Mouse (Mus musculus) layer of hippocampus, adult 18-20 months (tissue): ENCODE measurements at regions not wholly inside any gene's neighbourhood (a gene's known extent, or its start where the extent isn't known, plus 50 kb on each side); places are given as distances from the start of the nearest gene placed in this dataset.
A peak's percentile ranks its signal among the peaks of the same experiment; 100 is the strongest.

Experiments used
- DNase-seq, 2 experiments: peaks; one replicate each; pipeline ENCODE4 v3.0.0; 2022; ENCODE audit warnings: low spot score in 2 of 2

DNA sequence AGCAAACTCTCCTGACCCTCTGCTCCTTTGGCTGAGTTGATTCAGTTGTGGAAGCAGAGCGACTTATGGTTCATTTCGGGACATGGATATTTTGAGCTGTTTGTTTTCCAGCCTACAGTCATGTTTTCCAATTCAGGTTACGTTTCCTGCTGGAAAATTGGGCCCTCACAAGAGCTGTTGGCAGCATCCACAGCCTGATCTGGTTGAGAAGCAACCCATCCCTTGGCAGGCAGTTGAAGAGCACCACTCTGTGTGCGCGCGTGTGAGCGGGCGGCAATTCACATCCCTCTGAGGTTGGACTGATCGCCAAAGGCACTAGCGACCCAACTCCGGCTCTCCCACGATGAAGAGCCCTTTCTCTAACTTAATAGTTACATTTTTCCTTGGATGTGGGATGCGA is 457.1 kb downstream of the Tmem38b start:
- DNase-seq = peak; percentile 20 to 47

DNA sequence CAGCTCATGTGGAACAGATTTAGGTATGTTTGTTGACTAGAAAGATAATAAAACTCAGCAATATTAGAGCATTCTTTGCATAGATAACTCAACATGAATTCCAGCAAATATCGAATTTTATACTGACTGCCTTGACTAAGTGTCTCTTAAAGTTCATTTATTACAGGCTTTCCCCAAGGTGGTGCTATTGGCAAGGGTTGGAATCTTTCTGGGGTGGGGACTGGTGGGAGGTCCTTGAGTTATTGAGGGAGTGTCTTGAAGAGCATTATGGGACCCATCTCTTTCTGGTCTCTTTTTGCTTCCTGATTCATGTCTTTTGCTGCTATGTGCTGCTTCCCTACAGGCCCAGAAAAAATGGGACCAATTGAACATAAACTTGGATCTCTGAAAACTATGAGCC is 488.0 kb downstream of the Tmem38b start:
- no peak for DNase-seq

DNA sequence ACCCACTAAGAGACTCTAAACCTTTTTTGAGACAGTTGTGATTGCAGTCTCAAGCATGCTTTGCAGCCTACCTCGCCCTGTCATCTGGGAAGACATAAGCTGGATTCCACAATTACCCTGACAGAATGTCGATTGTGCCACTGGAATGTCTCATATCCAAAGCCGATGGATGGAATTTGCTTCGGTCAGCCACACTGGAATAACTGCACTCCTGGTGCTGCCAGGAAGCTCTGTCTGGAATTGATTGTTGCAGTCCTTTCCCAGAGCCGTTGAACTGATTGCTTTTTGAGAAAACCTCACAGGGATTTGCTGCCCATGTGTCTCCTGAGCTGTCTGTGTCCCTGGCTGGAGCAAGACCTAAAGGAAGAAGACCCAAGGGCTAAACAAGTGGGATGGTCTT is 499.0 kb downstream of the Tmem38b start:
- no peak for DNase-seq

DNA sequence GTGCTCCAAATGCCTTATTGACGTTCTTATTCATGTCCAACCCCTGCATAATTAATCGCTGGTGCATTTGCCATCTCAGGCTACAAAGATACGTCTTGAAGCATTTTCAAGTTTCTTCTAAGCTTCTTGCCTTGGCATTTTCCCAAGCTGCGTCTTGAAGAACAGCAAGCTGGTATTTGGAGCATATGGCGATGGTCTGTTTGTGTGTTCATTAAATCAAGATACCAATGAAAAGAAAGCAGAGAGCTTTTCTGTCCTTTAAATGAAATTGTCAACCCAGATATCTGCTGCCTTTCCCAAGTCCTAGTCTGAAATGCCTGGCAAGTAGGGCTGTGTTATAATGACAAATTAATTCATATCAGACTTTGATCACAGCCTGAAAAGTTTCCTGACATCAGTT is 502.4 kb downstream of the Tmem38b start:
- peak; percentile 50 to 81 for DNase-seq

DNA sequence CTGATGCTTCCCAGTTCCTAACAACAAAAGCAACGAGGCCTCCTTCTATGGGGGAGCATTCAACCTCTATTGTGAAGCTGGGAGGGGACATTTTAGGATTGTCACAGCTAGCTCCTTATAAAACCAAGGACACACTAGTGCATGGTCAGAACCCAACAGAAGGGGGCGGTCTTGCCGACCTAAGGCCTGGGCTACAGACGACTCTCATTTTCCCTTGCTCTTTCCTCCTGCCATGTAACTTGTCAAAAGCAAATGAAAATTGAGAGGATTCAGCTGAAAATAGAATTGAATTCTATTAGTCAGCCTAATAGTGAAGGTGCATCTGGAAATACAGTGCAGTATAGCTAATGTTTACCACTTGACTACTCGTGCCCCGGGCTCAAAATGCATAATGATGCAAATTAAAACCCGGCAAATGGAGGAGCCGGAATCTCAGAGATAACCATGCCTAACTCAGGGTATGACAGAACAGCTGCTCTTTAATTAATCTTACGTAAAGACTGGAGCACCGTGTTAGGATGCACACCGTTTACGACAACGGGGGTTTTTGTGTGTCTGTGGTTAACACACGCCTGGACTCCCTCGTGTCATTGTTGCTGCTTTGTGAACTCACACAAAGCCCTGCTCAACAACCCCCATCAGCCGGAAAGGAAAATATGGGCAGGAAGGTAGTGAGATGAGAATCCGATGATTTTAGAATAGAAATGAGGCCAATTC is 503.0 kb downstream of the Tmem38b start:
- peak in 1 of 2 experiments; percentile 36 for DNase-seq

DNA sequence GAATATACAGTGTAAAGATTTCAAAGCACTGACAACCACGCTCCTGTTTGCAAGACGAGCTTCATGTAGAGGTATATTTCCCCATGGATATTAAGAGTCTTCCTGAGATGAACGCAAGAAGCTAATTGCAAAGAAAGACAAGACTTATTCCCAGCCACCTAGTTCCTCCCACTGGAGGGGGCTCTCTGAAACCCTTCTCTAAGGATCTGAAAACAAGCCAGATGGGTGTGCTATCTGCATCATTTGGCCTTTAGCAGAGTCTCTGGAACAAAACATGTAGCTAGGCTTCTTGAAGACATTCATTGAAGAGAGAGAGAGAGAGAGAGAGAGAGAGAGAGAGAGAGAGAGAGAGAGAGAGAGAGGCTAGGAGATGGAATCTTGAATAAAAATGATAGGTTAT is 504.8 kb downstream of the Tmem38b start:
- DNase-seq = no peak

DNA sequence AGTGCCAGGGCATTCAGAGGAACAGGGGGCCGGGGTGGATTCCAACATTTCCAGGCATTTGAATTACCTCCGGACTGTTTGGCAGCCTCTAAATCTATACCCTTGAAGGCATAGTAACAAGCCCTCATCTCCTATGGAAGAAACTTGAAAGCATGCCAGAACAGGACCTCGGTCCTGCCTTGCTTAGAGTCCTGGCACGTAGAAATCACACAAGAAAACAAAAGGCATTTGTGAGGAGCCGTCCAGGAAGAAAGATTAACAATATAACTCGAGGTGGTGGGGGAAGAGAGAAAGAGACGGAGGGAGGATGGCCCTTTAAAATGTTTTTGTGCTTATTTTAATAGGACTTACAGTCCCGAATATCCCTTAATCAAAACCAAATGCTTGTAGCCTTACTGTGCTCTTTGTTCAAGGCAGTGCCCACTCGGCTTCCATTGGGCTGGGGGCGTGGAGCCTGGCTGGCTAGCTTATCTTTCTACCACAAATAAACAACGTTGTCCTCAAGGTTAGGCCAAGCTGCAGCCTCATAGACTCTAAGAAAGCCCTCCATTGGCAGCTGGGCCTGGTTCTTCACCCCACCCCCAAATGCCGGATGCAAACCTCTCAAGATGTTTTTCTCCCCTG is 505.9 kb downstream of the Tmem38b start:
- DNase-seq = no peak

DNA sequence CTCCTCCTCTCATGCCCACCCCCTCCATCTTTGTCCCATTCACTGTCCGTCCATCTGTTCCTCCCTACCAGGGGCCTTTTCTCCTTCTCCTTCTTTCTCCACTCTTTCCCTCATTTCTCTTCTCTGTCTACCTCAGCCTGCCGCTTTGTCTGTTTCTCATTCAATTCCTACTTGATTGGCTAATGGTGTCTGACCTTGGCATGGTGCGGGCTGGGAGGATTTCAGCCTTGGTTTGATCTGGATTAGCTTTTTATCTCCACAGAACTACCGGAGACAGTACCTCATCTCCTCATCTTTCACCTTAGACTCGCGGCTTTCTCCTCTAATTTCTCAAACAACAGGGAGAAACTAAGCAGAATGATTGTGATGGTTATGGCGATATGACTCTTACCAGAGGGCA is 506.4 kb downstream of the Tmem38b start:
- no peak for DNase-seq

DNA sequence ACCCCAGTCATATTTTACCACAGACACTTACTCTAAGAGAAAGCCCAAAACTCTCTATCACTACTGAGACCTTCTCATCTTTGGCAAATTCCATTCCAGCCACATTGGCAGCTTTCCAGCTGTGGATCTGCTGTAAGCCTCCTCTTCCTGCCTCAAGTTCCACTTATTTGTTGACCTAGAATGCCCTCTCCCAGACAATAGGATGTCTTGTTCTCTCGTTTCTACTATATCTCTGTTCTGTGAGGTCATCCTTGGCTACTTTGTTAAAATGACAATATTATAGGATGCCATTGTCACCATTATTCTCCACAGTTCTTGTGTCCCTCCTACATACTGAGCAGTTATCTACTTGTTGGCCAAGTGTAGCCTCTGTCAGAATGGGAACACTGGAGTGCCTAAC is 512.7 kb downstream of the Tmem38b start:
- peak in 1 of 2 experiments; percentile 25 for DNase-seq

DNA sequence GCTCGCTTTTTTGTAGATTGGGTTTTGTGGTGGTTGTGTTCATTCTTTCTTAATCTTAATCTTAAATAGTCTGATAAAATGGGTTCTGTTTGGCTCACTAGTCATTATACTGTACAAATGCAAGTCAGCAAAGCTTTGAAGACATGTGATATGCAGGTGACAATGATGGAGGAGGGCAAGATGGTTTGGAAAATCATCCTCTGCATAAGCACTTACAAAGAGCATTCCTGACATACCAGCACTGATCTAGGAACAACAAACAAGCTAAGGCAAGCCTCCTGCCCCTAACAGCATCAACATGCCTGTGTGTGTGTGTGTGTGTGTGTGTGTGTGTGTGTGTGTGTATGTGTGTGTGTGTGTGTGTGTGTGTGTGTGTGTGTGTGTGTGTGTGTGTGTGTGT is 514.3 kb downstream of the Tmem38b start:
- no peak for DNase-seq

DNA sequence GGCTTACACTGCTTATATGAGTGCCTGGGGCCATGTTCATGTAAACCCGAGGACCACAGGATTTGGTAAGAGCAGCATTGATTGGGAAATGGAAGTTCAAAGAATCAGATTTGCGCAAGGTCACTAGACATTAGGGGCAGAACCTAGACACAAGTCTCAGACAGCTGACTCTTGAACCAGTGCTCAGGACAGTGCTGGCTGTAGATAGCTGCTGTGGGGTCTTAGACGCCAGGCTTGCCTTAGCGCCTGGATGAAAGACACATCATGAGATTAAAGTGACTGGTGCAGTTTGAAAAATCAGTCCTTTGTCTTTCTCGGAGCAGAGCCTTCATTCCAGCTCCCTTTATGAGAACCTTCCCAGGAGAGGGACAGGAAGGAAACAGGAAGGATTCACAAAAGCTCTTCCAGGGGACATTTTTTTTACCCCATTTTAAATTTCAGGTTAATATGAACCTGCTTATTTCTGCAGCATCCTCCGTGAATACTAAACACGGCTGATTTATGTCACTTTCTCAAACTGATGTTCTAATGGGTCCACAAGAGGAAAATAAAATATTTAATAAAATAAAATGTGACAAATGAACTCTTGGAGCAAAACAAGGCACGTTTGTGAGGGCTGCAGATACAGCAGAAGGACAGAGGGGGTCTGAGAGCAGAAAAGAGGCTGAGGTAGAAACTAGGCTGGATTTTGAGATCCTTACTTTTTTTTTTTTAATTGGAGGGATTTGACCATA is 528.0 kb downstream of the Tmem38b start:
- DNase-seq = no peak

DNA sequence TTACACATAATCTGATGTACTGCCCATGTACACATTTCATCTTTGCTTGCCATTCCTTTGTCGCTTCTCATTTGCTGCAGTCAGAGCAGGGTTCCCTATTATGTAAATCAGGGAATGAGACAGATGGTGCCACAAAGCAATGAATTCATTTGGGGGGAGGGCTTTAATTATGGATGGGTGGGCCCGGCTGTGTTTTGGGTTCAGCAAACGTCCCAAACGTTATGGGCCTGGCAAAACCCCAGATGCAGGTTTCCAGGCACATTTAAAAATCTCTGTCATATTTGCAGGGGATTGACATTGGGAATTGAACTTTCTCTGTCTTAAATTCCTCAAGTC is 528.5 kb downstream of the Tmem38b start:
- DNase-seq = no peak

DNA sequence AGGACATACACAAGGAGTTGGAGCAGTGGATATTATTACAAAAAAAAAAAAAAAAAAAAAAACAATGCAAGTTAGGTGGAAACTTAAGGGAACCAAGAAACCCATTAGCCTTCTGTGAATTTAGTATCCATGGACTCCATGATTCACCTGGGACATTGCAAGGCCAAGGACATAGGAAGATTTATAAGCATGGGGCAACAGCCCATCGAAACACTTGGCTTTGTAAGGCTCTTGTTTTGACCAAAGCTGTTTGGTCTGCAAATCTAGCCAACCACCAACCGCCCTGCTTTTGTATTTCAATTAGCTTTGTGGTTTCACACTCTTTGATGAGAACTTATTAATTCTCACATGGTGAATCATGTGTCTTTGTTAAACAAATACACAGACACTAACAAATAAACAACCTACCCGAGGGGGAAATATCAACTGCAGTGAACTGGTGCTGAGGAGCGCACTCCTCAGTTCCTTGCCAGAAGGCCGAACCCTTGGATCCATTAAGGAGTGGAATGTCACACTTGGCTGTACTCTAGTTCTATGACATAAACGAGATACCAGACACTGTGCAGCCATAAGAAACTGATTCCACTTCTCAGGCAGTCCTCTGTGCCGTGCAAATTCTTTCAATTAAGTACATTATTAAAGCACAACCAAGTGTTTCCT is 529.7 kb downstream of the Tmem38b start:
- no peak for DNase-seq

DNA sequence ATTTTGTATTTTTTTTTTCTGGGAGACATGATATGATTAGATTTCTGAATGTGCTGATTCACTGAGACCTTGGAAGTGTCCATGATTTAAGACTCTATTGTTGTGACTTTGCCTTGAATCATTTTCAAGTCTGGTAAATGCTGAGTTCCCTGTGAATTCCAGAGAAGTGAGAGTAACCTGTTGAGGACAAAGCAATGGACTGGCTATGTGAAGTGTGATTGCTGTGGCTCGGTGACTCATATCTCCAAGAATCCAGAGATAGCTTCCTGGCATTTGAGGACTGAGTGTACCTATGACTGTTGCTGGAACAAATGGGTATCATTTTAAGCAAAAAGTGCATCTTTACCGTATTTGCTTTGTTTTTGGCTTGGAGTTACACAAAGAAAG is 530.2 kb downstream of the Tmem38b start:
- no peak for DNase-seq

DNA sequence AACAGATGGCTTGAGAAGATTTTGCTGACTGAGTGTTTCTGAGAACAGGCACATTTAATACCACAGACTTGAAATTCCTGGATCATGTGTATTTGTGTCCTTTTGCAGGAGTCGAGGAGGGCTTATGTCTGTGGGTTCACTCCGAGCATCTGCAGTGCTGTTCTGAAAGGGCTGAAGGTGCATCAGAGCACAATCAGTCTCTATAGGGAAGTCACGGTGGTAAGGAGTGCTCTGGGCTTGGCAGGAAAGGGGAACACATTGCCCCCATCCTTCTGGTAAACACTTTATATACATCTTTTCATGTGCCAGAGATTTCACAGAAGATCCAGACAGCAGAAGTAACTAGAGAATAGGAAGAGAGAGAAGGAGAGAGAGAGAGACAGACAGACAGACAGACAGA is 545.1 kb downstream of the Tmem38b start:
- peak in 1 of 2 experiments; percentile 11 for DNase-seq

DNA sequence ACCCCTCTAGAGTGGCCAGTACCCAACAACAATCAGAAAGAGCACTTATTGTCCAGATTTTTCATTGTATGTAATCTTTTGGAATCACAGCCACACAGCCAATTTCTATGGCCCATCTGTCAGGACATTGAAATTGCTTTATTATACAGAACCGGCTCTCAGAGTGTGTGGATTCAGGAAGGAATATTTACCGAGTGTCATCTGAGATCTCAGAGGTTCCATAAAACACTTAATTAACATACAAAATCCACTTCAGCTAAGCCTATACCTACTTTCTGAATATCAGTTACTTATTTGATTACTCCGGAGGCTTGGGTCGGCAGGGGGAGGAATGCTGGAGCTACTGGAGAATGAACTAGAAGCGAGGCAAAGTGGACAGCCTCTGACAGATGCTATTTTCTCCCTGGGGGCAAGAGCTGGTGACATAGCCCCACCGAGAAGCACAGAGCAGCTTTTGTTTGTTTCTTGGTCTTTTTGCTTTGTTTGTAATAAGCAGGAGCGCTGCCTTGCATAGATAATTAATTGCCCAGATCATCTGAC is 545.6 kb downstream of the Tmem38b start:
- DNase-seq = peak in 1 of 2 experiments; percentile 40

DNA sequence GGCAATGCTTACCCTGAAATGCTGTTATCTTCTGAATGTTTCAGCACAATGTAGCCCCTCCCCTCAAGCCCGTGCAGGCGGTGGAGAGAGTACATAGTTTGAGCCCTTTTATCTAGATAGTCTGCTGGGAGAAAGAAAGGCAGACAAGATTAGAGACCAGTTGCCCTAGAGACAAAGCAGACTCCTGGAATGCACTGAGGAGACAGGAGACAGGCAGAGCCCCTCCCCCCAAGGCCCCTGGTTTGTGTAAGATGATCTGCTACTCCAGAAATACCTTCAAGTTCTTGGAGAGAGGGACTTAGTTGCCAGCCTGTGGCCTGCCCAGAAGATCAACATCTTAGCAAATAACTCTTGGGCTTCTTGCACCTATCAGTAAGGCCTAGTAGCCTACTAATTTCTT is 547.8 kb downstream of the Tmem38b start:
- no peak for DNase-seq

DNA sequence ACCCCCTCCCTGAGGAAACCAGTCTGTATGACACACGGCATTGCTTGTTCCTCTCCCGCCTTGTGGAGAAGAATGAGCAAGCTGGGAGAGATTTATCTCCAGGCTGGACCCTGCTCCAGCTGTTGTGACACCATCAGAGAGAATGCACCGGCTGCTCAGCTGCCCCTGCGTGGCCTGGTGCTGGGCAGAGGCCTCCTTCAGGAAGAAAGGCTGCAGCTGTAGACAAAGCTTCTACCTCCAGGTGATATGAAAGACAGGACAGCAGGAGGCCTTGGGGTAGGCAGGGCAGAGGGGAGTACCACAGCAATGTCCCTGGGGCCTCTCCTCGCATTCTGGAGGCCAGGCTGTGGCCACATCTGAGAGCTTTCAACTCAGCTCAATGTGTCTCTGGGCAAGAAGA is 548.6 kb downstream of the Tmem38b start:
- DNase-seq = no peak

DNA sequence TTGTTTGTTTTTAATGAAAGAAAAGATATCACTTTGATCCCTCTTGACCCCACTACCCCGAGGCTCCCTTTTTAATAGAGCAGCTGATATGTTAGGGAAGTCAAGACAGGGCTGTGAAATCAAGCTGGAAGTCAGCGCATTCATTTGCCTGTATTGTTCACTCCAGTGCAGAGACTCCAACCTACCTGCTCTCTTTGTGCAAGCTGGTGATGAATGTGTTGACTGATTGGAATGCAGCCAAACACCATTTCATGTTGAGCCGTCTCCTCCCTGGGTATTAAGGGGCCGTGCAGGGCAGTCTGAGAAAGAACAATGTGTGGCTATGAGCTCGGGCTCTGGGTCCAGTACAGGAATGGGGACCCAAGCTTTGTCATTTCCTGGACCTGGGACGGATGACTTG is 557.4 kb upstream of the Zfp462 start:
- no peak for DNase-seq

DNA sequence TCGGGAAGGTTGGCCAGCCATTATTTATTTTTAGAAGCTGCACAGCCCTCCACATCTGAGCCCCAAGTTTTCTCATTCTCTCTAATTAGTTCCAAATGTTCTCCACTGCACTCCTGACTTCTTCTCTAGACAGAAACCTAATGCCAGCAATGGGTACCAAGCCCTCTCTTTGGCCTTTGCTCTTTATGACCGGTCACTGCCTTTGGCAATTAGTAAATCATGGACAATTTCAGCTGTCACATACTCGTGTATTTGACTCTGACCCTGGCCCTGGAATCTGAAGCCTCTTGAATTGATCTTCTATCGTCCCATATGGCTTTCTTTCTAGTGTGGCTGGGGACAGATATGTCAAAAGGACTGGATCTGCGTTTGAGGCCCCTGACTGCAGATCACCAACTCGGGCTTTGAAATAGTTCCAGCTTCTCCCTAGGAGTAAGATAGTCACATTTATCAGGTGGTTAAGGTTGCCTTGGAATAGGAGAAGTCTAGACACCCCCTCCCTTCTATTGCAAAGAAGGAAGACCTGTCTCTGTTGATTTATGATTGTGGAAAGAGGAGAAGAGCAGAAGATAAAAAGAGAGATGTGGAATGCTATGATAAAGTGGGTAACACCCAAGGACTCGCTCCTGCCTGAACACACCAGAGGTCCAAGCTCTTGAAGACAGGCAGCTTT is 553.2 kb upstream of the Zfp462 start:
- DNase-seq = no peak

DNA sequence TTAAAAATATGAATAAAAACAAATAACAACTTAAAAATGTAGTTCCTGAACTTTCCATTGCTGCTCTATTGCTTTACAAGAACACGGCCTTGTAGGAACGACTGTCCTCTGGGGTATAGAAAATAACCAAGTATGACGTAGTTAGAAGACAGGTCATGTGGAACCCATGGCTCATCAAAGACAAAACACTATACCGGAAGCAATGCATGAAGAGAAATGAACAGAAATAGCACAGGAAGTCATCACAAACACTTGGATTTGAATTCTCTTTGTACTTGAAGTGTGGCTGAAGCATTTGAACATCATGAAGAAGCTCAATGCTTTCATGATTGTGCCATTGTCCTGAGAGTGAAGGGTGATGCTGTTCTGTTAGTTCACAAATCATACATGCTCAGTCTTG is 538.7 kb upstream of the Zfp462 start:
- no peak for DNase-seq
